Mouse (Mus musculus) naive thymus-derived CD4-positive, alpha-beta T cell, adult 5 months (primary cell): Measurements from ENCODE around the gene Trmt10c. TPM values are rescaled to one million over a fixed set of nuclear protein-coding genes. Genes with fewer than 3 reads are reported as not detected.

Experiments used
- polyA plus RNA-seq: library from polyadenylated mRNA; unstranded; fragments of 100-300 nt; shearing (Covaris generic); gene quantifications from one replicate; pipeline ENCODE4 v1.2.1, GENCODE M21; 2017

Trmt10c gene
- 51.4 TPM for polyA plus RNA-seq

GRCm38 (mm10) chr16:56037138-56038010, at the start of gene Trmt10c:
TSS of gene Trmt10c (minus strand) at chr16:56037819.

GRCm38 (mm10) chr16:56048038-56048437, 10.4 kb upstream of the Trmt10c start, which contains the start of gene Senp7:
TSS of gene Senp7 (plus strand) at chr16:56048338.

GRCm38 (mm10) chr16:56029661-56030082, 7.9 kb downstream of the Trmt10c start, which contains the start of gene Pcnp:
TSS of gene Pcnp (minus strand) at chr16:56029739.

Other genes starting within 250 kb of the Trmt10c start
- gene Nfkbiz, start 198.9 kb downstream of the Trmt10c start, polyA plus RNA-seq, result 69.5 TPM
- gene Nxpe3, start 142.5 kb downstream of the Trmt10c start, polyA plus RNA-seq, result 12.1 TPM
- gene Cep97, start 103.0 kb downstream of the Trmt10c start, polyA plus RNA-seq, result 65.1 TPM
- gene Rpl24, start 71.5 kb downstream of the Trmt10c start, polyA plus RNA-seq, result 671 TPM
- 101 TPM for gene Zbtb11, start 63.9 kb downstream of the Trmt10c start, polyA plus RNA-seq
- 103 TPM for gene Pcnp, start 8.1 kb downstream of the Trmt10c start, polyA plus RNA-seq
- 42.9 TPM for gene Senp7, start 10.5 kb upstream of the Trmt10c start, polyA plus RNA-seq
- gene Impg2, start 166.5 kb upstream of the Trmt10c start, polyA plus RNA-seq, result 0.46 TPM